Mouse (Mus musculus): ENCODE results near the gene Rgs16. TPM values are rescaled to one million over a fixed set of nuclear protein-coding genes. Genes with fewer than 3 reads are reported as not detected.

Rgs16 gene
- total RNA-seq, 1 experiment = 8.6 TPM

GRCm38 (mm10) chr1:153730671-153731070, 9.5 kb upstream of the Rgs16 start:
- Histone ChIP-seq H3K9me3 (ENCODE audit: control insufficient read depth, insufficient read depth, low read depth, low read length) (no peaks in the 10 kb centered on the region), H3K4me1 (ENCODE audit: control insufficient read depth in 2 of 2, insufficient read depth in 2 of 2, low read length in 2 of 2, poor library complexity in 1 of 2) (peaks cover 0 to 6% of the 10 kb centered on the region in 2 experiments; a peak in 1 of 4 replicates), H3K27ac (ENCODE audit: insufficient read depth, low read depth, low read length, poor library complexity, severe bottlenecking) (no peak overlapping the region), H3K4me3 (ENCODE audit: insufficient read depth in 1 of 2, low read depth in 1 of 2, low read length in 2 of 2, poor library complexity in 1 of 2, severe bottlenecking in 1 of 2) (no peak overlapping the region), H3K36me3 (ENCODE audit: control insufficient read depth, insufficient read depth, low read length, poor library complexity, severe bottlenecking) (no peaks in the 10 kb centered on the region), H3K9ac (ENCODE audit: insufficient read depth, low read depth, low read length, poor library complexity, severe bottlenecking) (no peak overlapping the region)
- in situ Hi-C loops (cut with MboI; ENCODE audit: low sequenced_read_pairs in 2 of 2, unreplicated experiment in 2 of 2) = no loop called here
- no peak for DNase-seq (ENCODE audit: low read depth, low spot score)
- TF ChIP-seq HCFC1 (IDR thresholded peaks at IDR 0.05; ENCODE audit: borderline replicate concordance, insufficient read depth, low read length) = no peak
- no peak for TF ChIP-seq CHD2 (IDR thresholded peaks at IDR 0.05; ENCODE audit: low read depth, low read length)
- no peak for TF ChIP-seq MAFK (IDR thresholded peaks at IDR 0.05; ENCODE audit: insufficient read depth, low read depth, low read length)
- TF ChIP-seq ZC3H11A (IDR thresholded peaks at IDR 0.05; ENCODE audit: borderline replicate concordance, low read depth, low read length) = no peak
- TF ChIP-seq ZNF384 (IDR thresholded peaks at IDR 0.05; ENCODE audit: low read depth, low read length) = no peak

GRCm38 (mm10) chr1:153733181-153733580, 7.0 kb upstream of the Rgs16 start:
- Histone ChIP-seq H3K4me1 (ENCODE audit: control insufficient read depth in 2 of 2, insufficient read depth in 2 of 2, low read length in 2 of 2, poor library complexity in 1 of 2) (peaks cover 0 to 6% of the 10 kb centered on the region in 2 experiments; a peak in 1 of 4 replicates), H3K27ac (ENCODE audit: insufficient read depth, low read depth, low read length, poor library complexity, severe bottlenecking) (no peak overlapping the region), H3K9me3 (ENCODE audit: control insufficient read depth, insufficient read depth, low read depth, low read length) (no peaks in the 10 kb centered on the region), H3K36me3 (ENCODE audit: control insufficient read depth, insufficient read depth, low read length, poor library complexity, severe bottlenecking) (no peaks in the 10 kb centered on the region), H3K4me3 (ENCODE audit: insufficient read depth in 1 of 2, low read depth in 1 of 2, low read length in 2 of 2, poor library complexity in 1 of 2, severe bottlenecking in 1 of 2) (no peak overlapping the region), H3K9ac (ENCODE audit: insufficient read depth, low read depth, low read length, poor library complexity, severe bottlenecking) (no peak overlapping the region)
- no peak for DNase-seq (ENCODE audit: low read depth, low spot score)
- TF ChIP-seq CHD2 (IDR thresholded peaks at IDR 0.05; ENCODE audit: low read depth, low read length) (no peak), HCFC1 (IDR thresholded peaks at IDR 0.05; ENCODE audit: borderline replicate concordance, insufficient read depth, low read length) (no peak), ZC3H11A (IDR thresholded peaks at IDR 0.05; ENCODE audit: borderline replicate concordance, low read depth, low read length) (no peak), MAFK (IDR thresholded peaks at IDR 0.05; ENCODE audit: insufficient read depth, low read depth, low read length) (no peak), ZNF384 (IDR thresholded peaks at IDR 0.05; ENCODE audit: low read depth, low read length) (no peak)
- in situ Hi-C loops (cut with MboI; ENCODE audit: low sequenced_read_pairs in 2 of 2, unreplicated experiment in 2 of 2) = no loop called here

- in situ Hi-C loops (cut with MboI; ENCODE audit: low sequenced_read_pairs in 2 of 2, unreplicated experiment in 2 of 2) = no loop called here
- Histone ChIP-seq H3K9me3 (ENCODE audit: control insufficient read depth, insufficient read depth, low read depth, low read length) (no peaks in the 10 kb centered on the region), H3K36me3 (ENCODE audit: control insufficient read depth, insufficient read depth, low read length, poor library complexity, severe bottlenecking) (no peaks in the 10 kb centered on the region), H3K9ac (ENCODE audit: insufficient read depth, low read depth, low read length, poor library complexity, severe bottlenecking) (no peak overlapping the region), H3K27ac (ENCODE audit: insufficient read depth, low read depth, low read length, poor library complexity, severe bottlenecking) (no peak overlapping the region), H3K4me1 (ENCODE audit: control insufficient read depth in 2 of 2, insufficient read depth in 2 of 2, low read length in 2 of 2, poor library complexity in 1 of 2) (peaks cover 0 to 9% of the 10 kb centered on the region in 2 experiments; a peak in 1 of 4 replicates), H3K4me3 (ENCODE audit: insufficient read depth in 1 of 2, low read depth in 1 of 2, low read length in 2 of 2, poor library complexity in 1 of 2, severe bottlenecking in 1 of 2) (no peak overlapping the region)
- no peak for DNase-seq (ENCODE audit: low read depth, low spot score)
- TF ChIP-seq ZC3H11A (IDR thresholded peaks at IDR 0.05; ENCODE audit: borderline replicate concordance, low read depth, low read length) (no peak), HCFC1 (IDR thresholded peaks at IDR 0.05; ENCODE audit: borderline replicate concordance, insufficient read depth, low read length) (no peak), ZNF384 (IDR thresholded peaks at IDR 0.05; ENCODE audit: low read depth, low read length) (no peak), MAFK (IDR thresholded peaks at IDR 0.05; ENCODE audit: insufficient read depth, low read depth, low read length) (no peak), CHD2 (IDR thresholded peaks at IDR 0.05; ENCODE audit: low read depth, low read length) (no peak)
These were observed 5.3 kb upstream of the Rgs16 start for GRCm38 (mm10) chr1:153734866-153735265.

GRCm38 (mm10) chr1:153736096-153736495, 4.1 kb upstream of the Rgs16 start:
- H3K4me3 ChIP-seq (ENCODE audit: insufficient read depth in 1 of 2, low read depth in 1 of 2, low read length in 2 of 2, poor library complexity in 1 of 2, severe bottlenecking in 1 of 2) = no peak overlapping the region
- H3K4me1 ChIP-seq (ENCODE audit: control insufficient read depth in 2 of 2, insufficient read depth in 2 of 2, low read length in 2 of 2, poor library complexity in 1 of 2) = peaks cover 0 to 11% of the 10 kb centered on the region in 2 experiments; a peak in 1 of 4 replicates
- H3K9me3 ChIP-seq (ENCODE audit: control insufficient read depth, insufficient read depth, low read depth, low read length) = no peaks in the 10 kb centered on the region
- no peaks in the 10 kb centered on the region for H3K36me3 ChIP-seq (ENCODE audit: control insufficient read depth, insufficient read depth, low read length, poor library complexity, severe bottlenecking)
- H3K9ac ChIP-seq (ENCODE audit: insufficient read depth, low read depth, low read length, poor library complexity, severe bottlenecking) = no peak overlapping the region
- in situ Hi-C loops (cut with MboI; ENCODE audit: low sequenced_read_pairs in 2 of 2, unreplicated experiment in 2 of 2) = no loop called here
- H3K27ac ChIP-seq (ENCODE audit: insufficient read depth, low read depth, low read length, poor library complexity, severe bottlenecking) = no peak overlapping the region
- TF ChIP-seq ZNF384 (IDR thresholded peaks at IDR 0.05; ENCODE audit: low read depth, low read length) (no peak), MAFK (IDR thresholded peaks at IDR 0.05; ENCODE audit: insufficient read depth, low read depth, low read length) (no peak), HCFC1 (IDR thresholded peaks at IDR 0.05; ENCODE audit: borderline replicate concordance, insufficient read depth, low read length) (no peak), ZC3H11A (IDR thresholded peaks at IDR 0.05; ENCODE audit: borderline replicate concordance, low read depth, low read length) (no peak), CHD2 (IDR thresholded peaks at IDR 0.05; ENCODE audit: low read depth, low read length) (no peak)
- no peak for DNase-seq (ENCODE audit: low read depth, low spot score)

All from ES-E14 (cell line).